Mouse (Mus musculus) cortical plate, adult 2 months (tissue): ENCODE measurements at regions not wholly inside any gene's neighbourhood (a gene's known extent, or its start where the extent isn't known, plus 50 kb on each side); places are given as distances from the start of the nearest gene placed in this dataset.

Source experiments
- CTCF ChIP-seq: fragments of 200-500 bp; IDR thresholded peaks from 2 replicates; pipeline ENCODE4 v1.5.1; 2011; ENCODE audit warnings: mild to moderate bottlenecking, control low read depth, low read length; ENCODE audit not compliant: insufficient read depth; ENCODE audit errors: extremely low read depth
- POLR2A ChIP-seq: fragments of 200-500 bp; IDR thresholded peaks from 2 replicates; pipeline ENCODE4 v1.6.1; 2011; ENCODE audit warnings: mild to moderate bottlenecking, low read length, control low read depth; ENCODE audit not compliant: insufficient read depth; ENCODE audit errors: extremely low read depth

GRCm38 (mm10) chrX:11585353-11585752 lies 257.7 kb downstream of the H2al1j start:
- TF ChIP-seq CTCF = no peak
- no peak for TF ChIP-seq POLR2A
